Mouse (Mus musculus) liver, embryonic 15.5 days (tissue): ENCODE results near the gene Wfdc11. TPM values are rescaled to one million over a fixed set of nuclear protein-coding genes. Genes with fewer than 3 reads are reported as not detected.

Experiments
- ATAC-seq: fragments of 200-750 bp; cut with Nextera tagmentation; 2 replicates; pipeline ENCODE4 v1.8.0; 2017; ENCODE audit warnings: moderate number of reproducible peaks, mild to moderate bottlenecking, moderate library complexity; ENCODE audit not compliant: insufficient read depth
- H3K27ac ChIP-seq: fragments of 300-500 bp; sonication (generic); replicated peaks from 2 replicates; pipeline ENCODE4 v1.5.1; 2015; ENCODE audit warnings: mild to moderate bottlenecking, inconsistent platforms
- H3K27me3 ChIP-seq: fragments of 300-500 bp; sonication (generic); 2 replicates; pipeline ENCODE4 v1.6.1; 2015; ENCODE audit warnings: mild to moderate bottlenecking, inconsistent platforms
- H3K36me3 ChIP-seq: fragments of 300-500 bp; sonication (generic); replicated peaks from 2 replicates; pipeline ENCODE4 v1.6.1; 2015; ENCODE audit warnings: moderate library complexity, mild to moderate bottlenecking, inconsistent platforms
- H3K4me1 ChIP-seq: fragments of 300-500 bp; sonication (generic); replicated peaks from 2 replicates; pipeline ENCODE4 v1.6.1; 2015; ENCODE audit warnings: inconsistent platforms
- H3K4me2 ChIP-seq: fragments of 300-500 bp; sonication (generic); 2 replicates; pipeline ENCODE4 v1.6.1; 2015; ENCODE audit warnings: moderate library complexity, mild to moderate bottlenecking, inconsistent platforms
- H3K4me3 ChIP-seq: fragments of 300-500 bp; sonication (generic); replicated peaks from 2 replicates; pipeline ENCODE4 v1.5.1; 2015; ENCODE audit warnings: mild to moderate bottlenecking, inconsistent platforms
- H3K9ac ChIP-seq: fragments of 300-500 bp; sonication (generic); 2 replicates; pipeline ENCODE4 v1.6.1; 2015; ENCODE audit warnings: moderate library complexity, mild to moderate bottlenecking, inconsistent platforms
- H3K9me3 ChIP-seq: fragments of 300-500 bp; sonication (generic); replicated peaks from 2 replicates; pipeline ENCODE4 v1.6.1; 2016; ENCODE audit warnings: inconsistent platforms
- WGBS: fragments of 180-500 bp; shearing (Covaris S2); methylation state at CpG from one replicate; pipeline ENCODE4 v1.1.7; 2015; ENCODE audit warnings: mixed read lengths; ENCODE audit not compliant: insufficient replicate concordance; 5-methylcytosine and 5-hydroxymethylcytosine counted together
- polyA plus RNA-seq: library from polyadenylated mRNA; unstranded; fragments of >200 nt; fragmentation: Nextera tagmentation; extraction: Ambion mirVana; gene quantifications from 2 replicates; pipeline ENCODE4 v1.2.1, GENCODE M21; 2015

Wfdc11 gene
- polyA plus RNA-seq, 1 experiment from 2014 or later, result not detected

DNA sequence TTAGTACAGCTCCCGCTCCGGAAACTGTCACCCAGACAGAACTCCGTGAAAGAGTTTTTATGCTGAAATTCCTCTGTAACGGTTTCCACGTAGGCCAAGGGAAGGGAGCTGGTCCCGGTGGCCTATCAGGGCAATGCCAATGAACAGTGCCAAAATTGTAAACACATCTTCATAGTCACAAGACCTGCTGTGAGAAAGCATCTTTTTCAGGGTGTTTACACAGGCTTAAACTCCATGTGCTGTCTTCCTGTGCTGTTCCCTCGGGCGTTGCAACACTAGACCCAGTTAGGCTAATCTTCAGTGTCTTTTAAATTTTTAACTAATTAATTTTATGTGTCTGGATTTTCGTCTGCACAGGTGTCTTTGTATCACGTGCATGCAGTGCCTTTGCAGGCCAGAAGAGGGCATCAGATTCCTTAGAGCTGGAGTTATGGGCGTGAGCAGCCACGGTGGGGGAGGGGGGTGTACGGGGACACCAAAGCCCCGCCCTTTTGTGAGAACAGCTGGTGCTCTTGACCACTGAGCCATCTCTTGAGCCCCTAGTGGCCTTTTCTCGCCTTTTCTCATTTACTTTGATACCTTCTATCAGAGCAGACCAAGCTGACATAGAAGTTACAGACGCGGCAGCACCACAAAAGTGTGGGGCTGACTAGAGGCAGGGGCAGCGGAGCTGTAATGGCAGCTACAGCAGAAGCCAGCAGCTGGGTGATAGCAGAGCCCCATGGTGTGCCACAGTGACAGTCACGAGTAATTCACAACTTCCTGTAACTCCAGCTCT is 5.2 kb upstream of the Wfdc11 start:
- WGBS, result 17% methylated on average over 19 of the region's 19 CpGs
- Histone ChIP-seq H3K4me1 (peaks cover 9% of the 10 kb centered on the region), H3K36me3 (no peaks in the 10 kb centered on the region), H3K9me3 (no peaks in the 10 kb centered on the region), H3K9ac (no peak overlapping the region), H3K27ac (no peak overlapping the region; the same call in 1 of the 2 replicates), H3K27me3 (no peaks in the 10 kb centered on the region), H3K4me3 (0 out of 2 replicates have a peak overlapping the region, but pooled peaks have one; percentile 12), H3K4me2 (peak overlapping the region; percentile 47)
- ATAC-seq, result 0 out of 2 replicates have a peak, but pooled peaks have one; percentile 28

DNA sequence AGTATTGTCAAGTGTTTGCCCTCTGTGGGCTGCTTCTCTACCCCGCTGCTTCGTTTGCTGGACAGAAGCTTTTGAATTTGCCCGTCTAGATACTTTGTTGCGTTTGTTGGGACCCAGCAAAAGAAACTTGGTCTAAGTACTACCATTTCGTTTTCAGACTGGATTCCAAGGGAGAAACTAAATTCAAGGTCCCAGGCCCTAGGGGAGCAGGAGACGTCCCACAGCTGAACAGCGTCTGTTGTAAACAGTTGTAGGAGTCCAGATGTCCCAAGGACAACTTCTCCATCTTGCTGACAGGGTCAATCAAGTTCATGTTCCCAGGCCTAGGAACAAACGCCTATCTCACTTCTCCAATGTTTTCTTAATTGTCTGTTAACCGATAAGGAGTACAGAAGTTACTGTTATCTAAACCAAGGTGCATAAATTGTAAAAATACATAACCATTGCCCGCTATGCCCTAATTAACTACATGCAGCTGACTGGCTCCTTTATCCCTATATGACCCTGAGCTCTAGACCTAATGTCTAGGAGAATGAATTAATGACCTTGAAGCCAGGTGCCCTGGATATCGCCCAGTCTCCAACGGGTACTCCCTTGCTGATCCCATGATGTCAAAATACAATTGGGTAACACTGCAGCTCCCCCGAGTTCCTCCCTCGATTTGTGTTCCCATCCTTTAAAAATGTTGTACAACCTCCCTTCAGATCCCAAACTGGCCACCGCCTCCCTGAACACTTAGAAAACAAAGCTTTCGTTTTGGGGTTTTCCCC is 3.2 kb upstream of the Wfdc11 start:
- Histone ChIP-seq H3K27me3 (no peaks in the 10 kb centered on the region), H3K9ac (no peak overlapping the region), H3K4me2 (no peak overlapping the region), H3K4me3 (no peak overlapping the region), H3K36me3 (no peaks in the 10 kb centered on the region), H3K9me3 (no peaks in the 10 kb centered on the region), H3K27ac (no peak overlapping the region), H3K4me1 (peaks cover 9% of the 10 kb centered on the region)
- WGBS, result 64% methylated on average over 16 of the region's 16 CpGs
- no peak for ATAC-seq

DNA sequence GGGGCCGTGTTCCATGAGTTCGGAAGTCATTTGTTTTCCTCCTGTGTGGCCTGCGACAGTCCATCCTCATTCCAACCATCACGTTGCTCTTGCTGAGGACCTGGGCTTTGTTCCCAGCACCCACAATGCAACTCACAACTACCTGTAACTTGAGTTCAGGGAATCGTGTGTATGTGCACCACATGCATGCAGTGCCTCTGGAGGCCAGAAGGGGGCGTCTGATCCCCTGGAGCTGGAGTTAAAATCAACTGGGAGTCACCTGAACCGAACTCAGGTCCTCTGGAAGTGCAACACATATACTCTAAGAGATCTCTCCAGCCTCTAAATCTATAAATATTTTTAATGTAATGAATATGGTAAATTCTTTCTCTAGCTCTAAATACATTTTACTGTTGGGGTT is 2.2 kb upstream of the Wfdc11 start:
- H3K4me2 ChIP-seq, result no peak overlapping the region
- no peaks in the 10 kb centered on the region for H3K36me3 ChIP-seq
- H3K27ac ChIP-seq, result no peak overlapping the region
- H3K9ac ChIP-seq, result no peak overlapping the region
- WGBS, result 67% methylated on average over 7 of the region's 7 CpGs
- peaks cover 9% of the 10 kb centered on the region for H3K4me1 ChIP-seq
- H3K27me3 ChIP-seq, result no peaks in the 10 kb centered on the region
- ATAC-seq, result no peak
- H3K9me3 ChIP-seq, result no peaks in the 10 kb centered on the region
- H3K4me3 ChIP-seq, result no peak overlapping the region

DNA sequence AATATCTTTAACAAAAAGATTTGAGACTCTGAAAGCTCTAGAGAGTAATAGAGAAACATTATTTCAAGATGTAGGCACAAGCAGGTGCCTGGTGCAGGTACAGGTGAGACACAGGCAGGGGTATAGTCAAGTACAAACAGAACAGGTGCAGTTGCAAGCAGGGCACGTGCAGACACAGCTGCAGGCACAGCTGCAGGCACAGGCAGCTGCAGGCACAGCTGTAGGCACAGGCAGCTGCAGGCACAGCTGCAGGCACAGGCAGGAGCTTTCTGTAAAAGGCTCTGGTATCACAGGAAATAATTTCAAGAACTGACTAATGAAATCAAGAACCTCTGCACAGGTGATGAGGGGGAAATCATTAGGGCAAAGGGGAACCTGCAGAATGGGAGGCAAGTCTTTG is 2.9 kb downstream of the Wfdc11 start:
- ATAC-seq, result no peak
- H3K4me3 ChIP-seq, result no peak overlapping the region
- no peaks in the 10 kb centered on the region for H3K36me3 ChIP-seq
- H3K27me3 ChIP-seq, result no peaks in the 10 kb centered on the region
- H3K27ac ChIP-seq, result no peak overlapping the region
- no peak overlapping the region for H3K4me2 ChIP-seq
- H3K9me3 ChIP-seq, result no peaks in the 10 kb centered on the region
- 18% methylated on average over 1 of the region's 1 CpGs for WGBS
- H3K4me1 ChIP-seq, result no peaks in the 10 kb centered on the region
- H3K9ac ChIP-seq, result no peak overlapping the region

DNA sequence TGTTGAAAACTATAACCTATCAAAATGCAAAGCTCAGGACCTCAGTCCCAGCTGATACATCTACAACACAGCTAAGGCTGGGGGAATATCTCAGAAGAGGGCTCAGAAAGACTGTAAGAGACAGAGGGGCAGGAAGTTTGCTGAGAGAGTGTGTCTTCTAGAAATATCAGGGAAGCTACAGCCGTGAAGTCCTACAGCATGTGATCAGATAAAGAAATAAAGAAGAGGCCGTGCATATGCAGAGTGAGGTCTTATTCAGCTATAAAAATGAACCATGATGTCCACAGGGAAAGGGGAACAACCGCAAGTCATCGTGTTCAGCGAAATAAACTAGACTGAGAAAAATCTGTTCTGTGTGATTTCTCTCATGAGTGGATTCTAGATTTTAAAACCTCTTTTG is 3.6 kb downstream of the Wfdc11 start:
- Histone ChIP-seq H3K4me1 (no peaks in the 10 kb centered on the region), H3K4me3 (no peak overlapping the region), H3K27me3 (no peaks in the 10 kb centered on the region), H3K36me3 (no peaks in the 10 kb centered on the region), H3K9me3 (no peaks in the 10 kb centered on the region), H3K9ac (no peak overlapping the region), H3K4me2 (no peak overlapping the region), H3K27ac (no peak overlapping the region)
- no peak for ATAC-seq
- 55% methylated on average over 5 of the region's 5 CpGs for WGBS

DNA sequence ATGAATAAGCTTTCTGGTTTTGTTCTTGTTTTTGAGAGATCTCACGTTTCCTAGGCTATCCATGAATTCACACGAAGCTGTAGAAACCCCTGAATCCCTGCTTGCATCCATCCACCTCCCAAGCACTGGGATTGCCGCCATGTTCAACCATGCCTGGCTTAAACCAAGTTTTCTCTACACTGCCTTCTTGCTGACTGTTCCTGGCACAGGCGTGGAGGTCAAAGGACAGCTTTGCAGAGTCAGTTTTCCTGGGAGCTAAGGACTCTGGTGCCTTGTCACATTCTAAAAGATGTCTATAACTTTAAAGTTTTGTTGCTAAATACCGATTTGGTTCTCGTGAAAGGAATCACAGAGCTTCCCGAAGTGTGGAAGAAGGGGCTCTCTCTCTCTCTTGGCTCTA is 9.0 kb downstream of the Wfdc11 start:
- Histone ChIP-seq H3K27me3 (no peaks in the 10 kb centered on the region), H3K9ac (no peak overlapping the region), H3K9me3 (no peaks in the 10 kb centered on the region), H3K27ac (no peak overlapping the region), H3K4me2 (no peak overlapping the region), H3K4me3 (no peak overlapping the region), H3K4me1 (no peaks in the 10 kb centered on the region), H3K36me3 (no peaks in the 10 kb centered on the region)
- ATAC-seq, result no peak
- WGBS, result 66% methylated on average over 7 of the region's 7 CpGs

DNA sequence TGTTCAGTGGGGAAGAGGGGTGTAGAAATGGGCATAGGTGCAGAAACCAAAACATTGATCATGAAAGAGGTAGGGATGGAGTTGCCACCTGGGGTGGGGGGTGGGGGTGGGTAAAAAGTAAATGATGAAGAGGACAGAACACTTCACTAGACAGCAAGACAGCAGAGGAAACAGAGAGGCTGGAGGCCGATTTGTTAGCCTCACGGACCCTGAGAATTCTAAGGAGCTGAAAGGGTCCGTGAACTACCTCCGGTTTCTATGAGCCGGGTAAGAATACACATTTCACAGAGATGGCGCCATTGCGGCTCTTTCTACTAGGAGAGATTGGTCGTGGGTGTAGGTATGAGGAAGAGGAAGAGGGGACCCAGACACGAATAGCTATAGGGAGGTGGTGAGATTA is 17.4 kb downstream of the Wfdc11 start, which contains the start of gene Wfdc9:
TSS of gene Wfdc9 (minus strand) at position 101 of the 400 bp plus-strand sequence.
- H3K4me1 ChIP-seq, result no peaks in the 10 kb centered on the region
- no peak for ATAC-seq

DNA sequence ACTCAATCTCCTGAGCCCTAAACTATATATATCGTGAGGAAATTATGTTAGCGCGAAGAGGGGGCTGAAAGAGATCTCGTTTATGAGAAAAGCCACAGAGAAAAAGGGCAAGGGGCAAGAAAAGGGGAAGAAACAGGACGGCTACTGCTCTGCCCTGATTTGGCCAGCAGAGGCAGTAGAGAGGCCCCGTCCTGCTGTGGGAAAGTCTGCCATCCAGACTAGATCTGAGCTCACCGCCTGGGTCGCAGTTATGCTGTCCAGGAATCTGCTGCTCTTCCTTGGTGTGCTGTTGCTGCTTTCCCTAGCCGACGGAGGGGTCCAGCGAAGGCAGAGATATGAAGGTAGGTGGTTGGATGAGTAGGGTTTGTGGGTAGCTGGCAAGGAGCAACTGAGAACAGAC is 18.0 kb downstream of the Wfdc11 start, which contains the start of gene Wfdc10:
TSS of gene Wfdc10 (plus strand) at position 189 of the 400 bp plus-strand sequence.
- Histone ChIP-seq H3K9me3 (no peaks in the 10 kb centered on the region), H3K4me2 (no peak within 1 kb of the TSS), H3K27ac (no peak within 1 kb of the TSS), H3K4me3 (no peak within 1 kb of the TSS), H3K4me1 (no peaks in the 10 kb centered on the region), H3K27me3 (no peaks in the 10 kb centered on the region), H3K9ac (no peak within 1 kb of the TSS), H3K36me3 (no peaks in the 10 kb centered on the region)
- 13% methylated on average over 11 of the region's 11 CpGs for WGBS
- ATAC-seq, result no peak

More for the DNA sequence above, 17.4 kb downstream of the Wfdc11 start, which contains the start of gene Wfdc9:
- Histone ChIP-seq H3K27ac (no peak within 1 kb of the TSS), H3K27me3 (no peaks in the 10 kb centered on the region), H3K4me2 (no peak within 1 kb of the TSS), H3K36me3 (no peaks in the 10 kb centered on the region), H3K9me3 (no peaks in the 10 kb centered on the region), H3K4me3 (no peak within 1 kb of the TSS), H3K9ac (no peak within 1 kb of the TSS)
- 60% methylated on average over 9 of the region's 9 CpGs for WGBS

DNA sequence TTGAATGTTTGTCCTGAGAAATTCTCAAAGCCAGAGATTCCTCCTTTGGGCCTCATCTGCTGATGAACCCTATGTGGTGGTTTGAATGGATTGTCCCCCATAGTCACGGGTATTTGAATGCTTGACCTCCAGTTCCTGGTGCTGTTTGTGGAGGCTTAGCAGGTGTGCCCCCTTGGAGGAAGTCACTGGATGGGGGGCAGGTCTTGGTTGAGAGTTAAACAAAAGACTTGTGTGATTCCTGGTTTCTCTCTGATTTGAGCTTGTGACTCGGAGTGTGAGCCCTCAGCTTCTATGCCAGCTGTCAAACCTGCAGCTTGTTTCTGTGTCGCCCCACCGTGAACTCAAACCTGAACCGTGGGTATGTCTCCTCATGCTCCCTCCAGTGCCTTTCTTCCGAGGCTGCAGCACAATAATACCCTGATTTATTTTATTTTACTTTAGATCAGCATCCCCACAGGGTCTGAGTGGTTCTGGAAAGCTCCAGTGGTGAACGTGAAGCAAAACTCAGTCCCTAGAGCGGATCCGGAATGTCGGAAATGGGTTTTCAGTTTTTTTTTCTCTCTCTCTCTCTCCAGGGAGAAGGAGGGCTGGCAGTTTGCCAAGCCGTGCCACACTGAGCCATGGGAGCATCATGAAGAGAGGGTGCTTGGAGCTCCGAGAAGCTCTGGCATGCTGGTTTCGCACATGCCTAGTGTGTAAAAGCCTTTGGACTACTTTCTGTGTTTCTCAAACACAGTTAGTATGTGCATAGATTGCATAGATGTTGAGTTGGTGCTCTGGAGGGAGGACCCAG is 31.8 kb downstream of the Wfdc11 start:
- no peak for ATAC-seq
- 70% methylated on average over 13 of the region's 13 CpGs for WGBS
- Histone ChIP-seq H3K9me3 (no peaks in the 10 kb centered on the region), H3K4me3 (no peak overlapping the region), H3K4me2 (no peak overlapping the region), H3K27ac (no peak overlapping the region), H3K9ac (no peak overlapping the region), H3K27me3 (no peaks in the 10 kb centered on the region), H3K4me1 (no peaks in the 10 kb centered on the region), H3K36me3 (no peaks in the 10 kb centered on the region)

DNA sequence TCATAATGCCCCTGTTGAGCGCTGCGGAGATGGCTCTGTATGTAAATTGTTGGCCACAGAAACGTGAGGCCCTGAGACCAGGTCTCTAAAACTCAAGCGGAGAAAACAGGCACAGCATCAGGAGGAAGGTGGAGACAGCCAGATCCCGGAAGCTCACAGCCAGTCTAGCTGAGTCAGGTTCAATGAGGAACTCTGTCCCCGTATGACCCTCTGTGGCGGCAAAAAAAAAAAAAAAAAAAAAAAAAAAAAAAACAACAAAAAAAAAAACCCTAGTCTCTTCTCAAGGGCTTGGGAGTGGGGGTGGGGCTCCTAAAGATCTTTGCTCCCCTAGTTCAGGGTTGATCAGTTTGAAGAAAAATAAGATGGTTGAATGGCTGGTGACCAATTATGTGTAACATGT is 32.8 kb downstream of the Wfdc11 start:
- no peaks in the 10 kb centered on the region for H3K27me3 ChIP-seq

DNA sequence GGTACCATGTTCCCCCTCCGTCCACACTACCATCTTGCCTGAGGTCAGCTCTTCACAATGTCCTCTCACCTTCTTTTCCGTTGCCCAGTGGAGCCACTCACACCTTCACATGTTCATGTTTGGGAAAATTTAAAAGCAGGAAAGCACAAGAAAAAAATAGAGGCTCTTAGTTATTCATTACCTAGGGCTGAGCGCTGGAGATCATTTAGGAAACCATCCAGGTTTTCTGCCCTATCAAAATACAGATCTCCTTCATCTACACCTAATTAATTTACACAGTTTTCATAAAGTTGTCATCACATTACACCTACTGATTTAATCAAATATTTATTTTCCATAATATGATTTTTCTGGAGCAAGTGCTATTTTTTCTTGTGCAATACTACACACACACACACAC is 35.2 kb downstream of the Wfdc11 start, which contains the start of gene Wfdc16:
TSS of gene Wfdc16 (minus strand) at position 101 of the 400 bp plus-strand sequence.
- H3K27me3 ChIP-seq, result no peaks in the 10 kb centered on the region
- H3K4me1 ChIP-seq, result no peaks in the 10 kb centered on the region
- no peak within 1 kb of the TSS for H3K27ac ChIP-seq
- H3K4me2 ChIP-seq, result no peak within 1 kb of the TSS
- no peaks in the 10 kb centered on the region for H3K36me3 ChIP-seq
- no peak for ATAC-seq
- no peak within 1 kb of the TSS for H3K4me3 ChIP-seq
- whole genome bisulfite sequencing, result 66% methylated on average over 3 of the region's 3 CpGs
- no peaks in the 10 kb centered on the region for H3K9me3 ChIP-seq
- no peak within 1 kb of the TSS for H3K9ac ChIP-seq

More for the DNA sequence above, 32.8 kb downstream of the Wfdc11 start:
- H3K4me3 ChIP-seq, result no peak overlapping the region
- no peak overlapping the region for H3K4me2 ChIP-seq
- WGBS, result 28% methylated on average over 7 of the region's 7 CpGs
- H3K9ac ChIP-seq, result no peak overlapping the region
- H3K27ac ChIP-seq, result no peak overlapping the region
- no peak for ATAC-seq
- no peaks in the 10 kb centered on the region for H3K4me1 ChIP-seq
- no peaks in the 10 kb centered on the region for H3K9me3 ChIP-seq
- no peaks in the 10 kb centered on the region for H3K36me3 ChIP-seq
